Mouse (Mus musculus): ENCODE measurements at regions not wholly inside any gene's neighbourhood (a gene's known extent, or its start where the extent isn't known, plus 50 kb on each side); places are given as distances from the start of the nearest gene placed in this dataset.
"Not testable (repeated sequence)": the region's sequence is repeated elsewhere in the genome, so short reads cannot be mapped to it uniquely, and the experiment has no call there.

GRCm38 (mm10) chr11:7780476-7781112, 566.9 kb upstream of the Igfbp3 start:
- no peak for DNase-seq

GRCm38 (mm10) chr11:7775361-7775760, 561.6 kb upstream of the Igfbp3 start:
- DNase-seq, result not testable (repeated sequence)

- no peak for DNase-seq
Observed at GRCm38 (mm10) chr11:7765303-7765702, 551.6 kb upstream of the Igfbp3 start.

DNA sequence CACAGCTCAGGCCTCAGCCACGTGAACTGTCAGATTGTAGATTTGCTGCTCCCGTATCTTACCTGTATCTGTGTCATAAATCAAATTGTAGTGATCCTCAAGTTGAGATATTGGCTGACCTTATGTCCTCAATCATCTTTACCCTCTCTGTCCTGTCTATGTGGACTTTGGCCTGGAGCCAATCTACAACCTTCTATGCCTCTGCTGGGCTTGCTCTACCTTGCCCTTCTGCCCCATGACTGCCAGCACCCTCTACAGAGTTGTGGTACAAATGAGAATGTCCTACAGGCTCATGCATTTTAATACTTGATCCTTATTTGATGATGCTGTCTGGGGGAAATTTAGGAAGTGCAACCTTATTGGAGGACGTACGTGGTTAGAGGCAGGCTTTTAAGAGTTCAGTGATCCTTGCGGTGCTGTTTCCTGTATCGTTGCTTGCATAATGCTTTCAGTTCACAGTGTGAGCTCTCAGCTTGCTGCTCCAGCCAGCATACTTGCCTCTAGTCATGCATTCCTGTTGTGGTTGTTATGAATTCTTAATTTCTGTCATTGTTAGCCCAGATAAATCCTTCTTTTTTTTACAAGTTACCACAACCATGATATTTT, 545.2 kb upstream of the Igfbp3 start:
- no peak for DNase-seq
